Mouse (Mus musculus) megakaryocyte, embryonic 14.5 days (primary cell): ENCODE data around the gene 1700024G13Rik.

Experiments used
- FLI1 ChIP-seq: IDR thresholded peaks from 2 replicates; pipeline ENCODE4 v1.6.1; 2012; ENCODE audit warnings: low read length, inconsistent platforms, mixed read lengths
- GATA1 ChIP-seq: IDR thresholded peaks from 3 replicates; pipeline ENCODE4 v1.6.1; 2012; ENCODE audit warnings: mixed read lengths, low read length, inconsistent platforms, borderline replicate concordance

GRCm38 (mm10) chr14:32369756-32370155 lies 18.4 kb downstream of the 1700024G13Rik start:
- TF ChIP-seq GATA1: no peak
- no peak for TF ChIP-seq FLI1
